Mouse (Mus musculus) natural killer cell, adult 2 months (primary cell): ENCODE measurements around the gene Tmub1.
"Not testable (repeated sequence)": the region's sequence is repeated elsewhere in the genome, so short reads cannot be mapped to it uniquely, and the experiment has no call there.

ENCODE experiments used
- DNase-seq, 2 experiments: peaks; one replicate each; pipeline ENCODE4 v3.0.0; 2022; ENCODE audit warnings: low spot score in 2 of 2

Tmub1 gene

DNA sequence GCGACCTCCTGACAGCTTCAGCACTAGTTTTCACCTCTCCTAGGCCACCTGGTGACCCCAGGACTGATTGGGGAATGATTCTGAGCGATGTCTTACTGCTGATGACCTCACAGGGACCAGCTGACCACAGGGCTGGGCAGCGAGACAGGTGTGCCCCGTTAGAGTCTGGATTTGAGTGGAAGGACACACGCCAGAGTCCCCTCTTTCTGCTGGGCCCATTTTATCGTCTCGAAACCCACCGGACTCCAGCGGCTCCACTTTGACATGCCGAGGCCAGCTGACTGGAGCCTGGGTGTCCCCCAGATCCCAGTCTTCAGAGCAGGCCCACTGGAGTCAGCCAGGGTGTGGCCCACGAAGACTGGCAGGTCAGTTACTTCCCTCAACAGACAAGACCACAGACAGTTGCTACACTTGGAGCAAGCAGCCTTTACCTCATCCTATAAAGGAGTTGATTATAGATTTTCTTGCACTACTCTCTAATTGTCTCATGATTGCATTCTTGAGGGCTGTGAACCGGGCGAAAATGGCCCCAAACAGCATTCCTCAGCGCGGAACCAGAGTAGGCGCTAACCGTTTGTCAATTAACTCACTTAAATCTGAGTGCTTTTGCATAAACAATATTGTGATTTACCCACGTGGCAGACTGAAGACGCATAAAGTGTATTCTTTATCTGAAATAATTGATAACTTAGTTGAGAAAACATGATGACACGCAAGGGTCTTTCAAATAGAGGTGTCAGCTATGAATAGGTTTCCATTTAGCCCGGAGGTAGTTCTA, 23.5 kb downstream of the Tmub1 start:
- no peak for DNase-seq

DNA sequence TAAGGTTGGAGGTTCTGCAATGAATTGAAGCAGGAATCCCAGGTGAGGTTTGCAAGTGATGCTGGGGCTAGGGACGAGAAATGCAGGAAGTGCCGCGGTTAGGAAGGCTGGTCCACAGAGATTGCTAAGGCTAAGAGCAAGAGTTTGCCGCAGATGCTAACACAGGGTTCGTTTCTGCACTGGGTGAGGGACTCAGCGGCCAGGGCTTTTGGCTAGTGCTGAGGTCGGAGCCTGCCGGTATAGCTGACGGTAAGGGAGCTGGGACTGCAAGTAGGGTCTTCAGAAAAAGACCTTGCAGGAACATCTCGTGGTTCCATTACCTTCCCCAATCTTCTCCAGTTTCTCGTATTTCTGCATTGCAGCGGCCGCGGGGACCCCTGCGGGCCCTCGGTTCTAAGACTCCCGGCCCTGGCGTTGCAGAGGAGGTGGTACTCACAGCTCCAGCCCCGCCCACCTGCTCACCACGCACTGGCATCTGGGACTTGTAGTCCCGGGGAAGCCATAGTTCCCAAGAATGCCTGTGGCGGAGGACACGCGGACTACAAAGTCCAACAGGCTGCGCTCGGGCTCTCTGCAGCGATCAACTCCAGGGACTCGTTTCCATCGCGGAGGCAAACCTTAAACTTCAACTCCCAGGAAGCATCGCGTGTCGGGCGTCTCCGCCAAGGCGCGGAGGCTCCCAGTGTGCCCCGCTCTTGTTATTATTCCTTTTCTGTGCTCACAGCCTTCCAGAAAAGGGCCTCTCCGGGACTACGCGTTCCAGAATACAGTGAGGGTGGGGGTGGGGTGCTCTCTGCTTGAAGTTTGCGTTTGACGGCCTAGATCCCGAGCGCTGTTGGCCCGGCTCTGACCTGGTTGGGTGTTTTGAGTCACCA, 24.3 kb downstream of the Tmub1 start, which contains the start of the genes Cdk5 and Slc4a2:
Cdk5 (minus strand) TSS at position 402 of the 875 bp plus-strand sequence.
Slc4a2 (plus strand) TSS at position 709 of the 875 bp plus-strand sequence.
- peak; percentile 96 to 97 for DNase-seq

DNA sequence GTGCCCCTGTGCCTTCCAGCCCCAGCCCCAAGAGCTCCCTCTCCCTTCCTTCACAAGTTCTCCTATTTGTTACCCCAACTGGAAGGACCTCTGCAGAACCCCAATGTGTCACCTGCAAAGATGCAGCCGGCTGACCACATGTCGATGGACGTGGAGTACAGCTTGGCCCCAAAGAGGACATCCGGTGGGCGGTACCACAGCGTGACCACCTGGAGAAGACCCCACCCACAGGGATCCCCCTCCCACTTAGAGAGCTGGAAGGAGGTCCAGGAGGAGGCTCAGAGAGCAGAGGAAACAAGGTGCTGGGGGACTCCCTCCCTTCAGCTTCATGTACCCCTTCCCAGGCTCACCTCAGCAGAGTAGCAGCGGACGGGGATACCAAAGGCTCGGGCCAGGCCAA, 27.3 kb downstream of the Tmub1 start:
- DNase-seq: no peak

DNA sequence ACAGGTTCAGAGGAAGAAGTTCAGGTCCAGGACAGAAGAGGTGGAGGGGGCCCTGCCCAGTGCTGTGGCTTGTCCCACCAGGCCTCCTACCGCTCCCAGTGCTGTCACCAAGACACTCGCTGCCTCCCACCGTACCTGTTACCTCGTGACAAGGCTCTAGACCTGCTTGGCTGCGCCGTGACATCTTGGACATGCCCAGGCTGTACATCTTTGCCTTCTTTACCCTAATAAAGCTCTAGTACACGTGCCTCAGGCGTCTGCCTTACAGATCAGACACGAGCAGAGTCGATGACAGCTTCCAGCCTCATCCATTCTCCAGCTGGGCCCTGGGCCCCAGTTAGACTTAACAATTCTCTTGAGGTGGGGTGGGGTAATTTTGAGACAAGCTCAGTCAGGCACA, 30.1 kb downstream of the Tmub1 start:
- DNase-seq: no peak

DNA sequence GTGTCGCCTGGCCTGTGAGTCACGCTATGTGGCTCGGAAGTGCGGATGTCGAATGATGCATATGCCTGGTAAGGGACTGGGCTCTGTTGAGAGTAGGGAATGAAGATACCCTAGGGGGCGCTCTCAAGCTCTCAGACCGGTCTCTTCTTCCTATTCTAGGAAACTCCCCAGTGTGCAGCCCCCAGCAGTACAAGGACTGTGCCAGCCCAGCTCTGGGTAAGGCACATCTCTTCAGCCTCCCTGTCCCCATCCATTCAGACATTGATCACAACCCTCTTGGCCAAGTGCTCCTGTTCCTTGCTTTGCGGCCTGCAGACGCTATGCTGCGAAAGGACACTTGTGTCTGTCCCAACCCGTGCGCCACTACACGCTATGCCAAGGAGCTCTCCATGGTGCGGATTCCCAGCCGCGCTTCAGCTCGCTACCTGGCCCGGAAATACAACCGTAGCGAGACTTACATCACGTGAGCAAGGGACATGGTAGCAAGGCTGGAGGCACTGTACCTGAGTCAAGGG, 31.4 kb downstream of the Tmub1 start:
- peak; percentile 65 to 75 for DNase-seq

DNA sequence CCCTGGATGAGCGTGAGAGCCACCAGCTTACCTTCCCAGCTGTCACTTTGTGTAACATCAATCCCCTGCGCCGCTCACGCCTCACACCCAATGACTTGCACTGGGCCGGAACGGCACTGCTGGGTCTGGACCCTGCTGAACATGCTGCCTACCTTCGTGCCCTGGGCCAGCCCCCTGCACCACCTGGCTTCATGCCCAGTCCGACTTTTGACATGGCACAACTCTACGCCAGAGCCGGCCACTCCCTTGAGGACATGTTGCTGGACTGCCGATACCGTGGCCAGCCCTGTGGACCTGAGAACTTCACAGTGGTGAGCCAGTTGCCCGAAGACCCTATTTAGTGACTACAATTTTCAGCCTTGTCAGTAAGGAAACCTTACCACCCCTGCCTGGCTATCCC, 33.7 kb downstream of the Tmub1 start:
- no peak for DNase-seq

DNA sequence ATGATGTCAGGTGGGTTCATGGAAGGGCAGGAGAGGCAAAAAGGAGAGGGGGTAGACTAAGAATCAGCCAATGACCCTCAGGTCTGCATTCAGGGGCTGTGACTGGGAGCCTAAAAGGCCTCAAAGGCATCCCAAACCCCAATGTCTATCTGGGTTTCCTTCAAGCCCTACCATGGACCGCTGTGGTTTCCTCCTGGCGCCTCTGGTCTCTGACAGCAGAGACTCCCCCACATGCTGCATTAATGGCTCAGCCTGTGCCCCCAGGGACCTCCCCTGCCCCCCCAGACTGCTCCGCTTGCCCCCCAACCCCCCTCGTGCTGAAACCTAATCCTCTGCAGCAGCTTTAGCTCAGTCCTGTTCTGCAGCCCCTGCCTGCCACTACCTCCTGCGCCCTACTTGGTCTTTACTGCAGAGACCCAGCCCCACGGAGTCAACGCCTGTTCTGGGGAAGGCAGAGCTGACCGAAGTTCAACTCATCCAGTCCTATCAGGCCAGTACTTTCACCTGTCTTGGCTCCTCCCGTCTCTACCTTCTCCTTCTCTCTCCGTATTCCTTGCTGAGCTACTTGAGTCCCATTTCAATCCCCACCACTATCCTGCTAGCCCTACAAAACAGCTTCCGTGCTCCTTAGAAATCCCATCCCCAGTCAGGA, 34.5 kb downstream of the Tmub1 start, which contains the start of gene Asic3:
Asic3 (plus strand) TSS at position 351 of the 652 bp plus-strand sequence.
- no peak for DNase-seq

DNA sequence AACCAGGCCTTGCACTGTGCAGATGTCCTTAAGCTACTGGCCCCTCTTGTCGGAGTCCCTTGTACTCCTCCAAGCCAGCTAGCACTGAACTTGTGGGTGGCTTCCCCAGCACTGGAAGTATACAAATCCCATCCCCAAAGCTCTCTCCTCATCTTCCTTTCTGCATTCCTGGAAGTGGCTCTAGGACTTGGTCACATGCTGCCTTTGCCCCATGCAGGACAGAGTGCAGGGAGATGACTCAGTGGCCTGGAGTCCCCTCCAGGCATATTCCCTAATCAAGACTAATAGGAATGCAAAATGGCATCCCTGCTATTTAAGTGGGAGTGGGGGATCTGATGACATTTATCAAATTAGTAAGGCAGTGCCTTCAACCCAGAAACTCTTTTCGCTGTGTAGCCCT, 35.6 kb downstream of the Tmub1 start:
- DNase-seq: no peak

DNA sequence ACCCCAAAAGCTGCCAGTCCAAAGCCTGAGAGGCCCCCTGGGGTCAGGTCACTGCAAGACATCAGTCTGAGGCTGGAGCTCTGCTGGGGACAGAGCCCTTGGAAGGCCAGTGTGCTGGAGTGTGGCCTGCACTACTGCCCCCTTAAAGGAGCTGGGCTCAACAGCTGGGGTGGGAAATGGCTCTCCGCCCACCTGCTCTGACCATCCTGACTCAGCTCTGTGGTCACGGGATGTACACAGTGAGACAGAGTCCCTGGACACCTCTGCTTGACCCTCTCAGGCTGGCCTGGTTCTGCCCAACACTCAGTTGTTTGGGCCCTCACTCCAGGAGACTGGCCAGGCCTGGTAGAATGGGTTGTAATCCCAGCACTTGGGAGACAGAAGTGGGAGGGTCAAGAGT, 38.2 kb downstream of the Tmub1 start:
- no peak for DNase-seq

DNA sequence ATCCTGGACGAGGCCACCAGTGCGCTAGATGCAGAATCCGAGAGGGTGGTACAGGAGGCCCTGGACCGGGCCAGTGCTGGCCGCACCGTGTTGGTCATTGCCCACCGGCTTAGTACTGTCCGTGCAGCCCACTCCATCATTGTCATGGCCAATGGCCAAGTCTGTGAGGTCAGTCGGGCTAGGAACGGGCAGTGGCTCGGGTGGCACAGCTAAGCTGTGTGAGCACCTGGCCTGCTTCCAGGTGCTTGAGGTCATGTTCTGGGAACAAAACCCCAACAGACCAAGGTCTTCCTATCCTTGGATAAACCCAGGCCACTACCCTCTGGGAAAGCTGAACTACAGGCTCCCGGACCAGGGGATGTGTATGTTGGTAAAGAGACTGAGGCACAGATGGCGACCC, 39.0 kb downstream of the Tmub1 start:
- DNase-seq: no peak

DNA sequence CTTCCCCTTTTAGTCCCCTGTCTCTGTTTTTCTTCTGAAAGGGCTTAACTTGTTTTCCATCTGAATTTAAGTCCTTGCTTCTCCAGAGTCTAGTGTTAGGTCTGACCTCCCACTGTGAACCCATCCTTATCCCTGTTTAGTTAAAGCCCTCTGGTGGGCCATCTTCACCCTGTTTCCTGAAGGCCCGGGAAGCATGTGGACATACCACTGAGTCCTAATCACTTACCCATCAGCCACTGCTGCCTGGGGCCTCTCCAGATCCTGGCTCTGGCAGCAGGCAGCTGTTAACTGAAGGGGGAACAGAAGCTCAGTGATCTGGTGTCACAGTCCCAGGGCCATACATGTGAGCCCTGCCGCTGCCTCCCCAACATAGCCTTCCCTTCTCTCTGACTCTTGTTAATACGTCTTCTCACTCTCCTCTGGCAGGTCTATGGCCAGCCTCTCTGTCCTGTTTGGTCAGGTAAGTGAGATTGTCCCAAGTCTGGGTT, 42.2 kb downstream of the Tmub1 start:
- no peak for DNase-seq

DNA sequence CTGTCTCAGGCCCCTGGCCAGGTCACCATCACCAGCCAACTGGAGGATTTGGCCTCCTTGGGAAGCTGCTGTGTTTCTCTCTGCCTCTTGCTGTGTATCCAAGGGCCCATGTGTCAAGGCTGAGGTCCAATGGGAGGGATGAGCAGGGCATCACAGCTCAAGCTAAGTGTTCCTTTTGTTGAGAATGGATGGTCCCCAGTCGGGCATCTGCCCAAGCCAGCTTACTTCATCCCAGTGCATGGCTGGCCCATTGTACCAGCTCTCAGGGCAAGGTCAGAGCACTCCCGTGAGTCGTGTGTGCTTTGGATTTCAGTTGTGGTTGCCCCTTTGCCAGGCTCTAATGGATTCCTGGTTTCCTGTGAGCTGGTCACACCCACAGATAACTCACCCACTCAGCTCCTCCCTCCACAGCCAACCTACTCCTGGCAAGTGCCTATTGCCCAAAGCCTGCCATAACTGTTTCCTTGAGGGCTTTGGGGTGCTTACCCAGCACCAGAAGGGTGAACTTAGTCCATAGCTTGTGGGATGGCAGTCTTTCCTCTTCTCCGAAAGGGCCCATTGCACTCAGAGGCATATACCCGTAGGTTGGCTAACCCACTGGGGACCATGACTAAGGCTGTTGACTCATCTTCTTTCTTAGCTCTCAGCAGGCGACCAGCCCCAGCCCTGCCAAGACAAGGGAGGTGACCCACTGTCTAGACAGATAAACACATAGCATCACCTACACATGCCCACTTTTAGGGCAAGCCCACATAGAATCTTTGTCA, 42.9 kb downstream of the Tmub1 start:
- DNase-seq: no peak

DNA sequence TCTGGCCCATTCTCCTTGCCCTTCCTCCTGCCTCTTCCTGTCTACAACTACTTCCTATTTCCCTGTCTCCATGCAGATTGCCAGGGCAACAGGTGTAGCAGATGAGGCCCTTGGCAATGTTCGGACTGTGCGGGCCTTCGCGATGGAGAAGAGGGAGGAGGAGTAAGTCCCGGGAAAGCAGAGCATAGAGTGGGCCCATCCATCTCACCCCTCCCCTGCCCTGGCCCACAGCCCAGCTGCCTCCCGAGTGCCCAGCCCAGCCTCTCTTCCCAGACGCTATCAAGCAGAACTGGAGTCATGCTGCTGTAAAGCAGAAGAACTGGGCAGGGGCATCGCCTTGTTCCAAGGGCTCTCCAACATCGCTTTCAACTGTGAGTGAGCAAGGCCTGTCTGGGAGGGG, 45.7 kb downstream of the Tmub1 start:
- no peak for DNase-seq

DNA sequence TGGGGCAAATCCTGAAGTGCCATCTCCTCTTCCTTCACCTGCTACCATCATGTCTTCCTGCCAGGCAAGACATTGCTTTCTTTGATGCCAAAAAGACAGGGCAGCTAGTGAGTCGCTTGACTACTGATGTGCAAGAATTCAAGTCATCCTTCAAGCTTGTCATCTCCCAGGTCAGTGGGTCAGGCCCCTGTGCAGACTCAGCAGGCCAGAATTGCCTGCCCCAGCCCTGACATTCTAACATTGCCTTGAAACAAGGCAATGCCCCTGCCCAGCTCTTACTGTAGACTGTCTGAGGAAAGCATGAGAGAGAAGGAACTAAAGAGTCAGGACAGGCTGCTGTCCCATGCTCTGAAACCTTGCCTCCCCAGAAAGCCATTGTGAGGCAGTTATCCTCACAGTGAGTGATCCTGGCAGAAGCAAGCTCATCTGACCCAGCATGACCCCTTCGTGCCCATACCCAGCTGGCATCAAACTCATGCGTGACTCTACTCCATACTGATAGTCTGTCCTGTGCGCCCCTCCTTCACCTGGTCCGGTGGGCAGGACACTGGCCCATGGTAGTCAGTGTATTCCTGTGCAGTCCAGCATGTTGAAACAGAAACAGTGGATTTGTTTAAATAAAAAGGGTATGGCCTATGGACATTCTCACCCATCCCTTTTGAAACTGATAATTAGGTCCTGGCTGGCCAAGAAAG, 46.6 kb downstream of the Tmub1 start:
- DNase-seq: no peak

DNA sequence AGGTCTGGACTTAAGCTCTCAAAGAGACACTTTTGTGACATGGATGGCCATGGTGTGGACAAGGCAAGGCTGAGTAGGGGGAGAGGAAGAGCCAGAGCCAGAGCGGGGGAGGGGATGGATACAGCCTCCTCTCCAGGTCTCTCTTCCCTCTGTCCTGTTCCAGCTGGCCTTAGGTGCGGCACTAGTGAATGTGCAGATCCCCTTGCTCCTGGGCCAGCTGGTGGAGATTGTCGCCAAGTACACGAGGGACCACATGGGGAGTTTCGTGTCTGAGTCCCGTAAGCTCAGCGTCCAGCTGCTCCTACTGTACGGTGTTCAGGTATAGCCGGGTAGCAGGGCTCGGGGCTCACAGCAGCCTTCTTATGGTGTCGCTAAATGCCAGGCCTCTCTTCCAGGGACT, 47.3 kb downstream of the Tmub1 start:
- DNase-seq: no peak

DNA sequence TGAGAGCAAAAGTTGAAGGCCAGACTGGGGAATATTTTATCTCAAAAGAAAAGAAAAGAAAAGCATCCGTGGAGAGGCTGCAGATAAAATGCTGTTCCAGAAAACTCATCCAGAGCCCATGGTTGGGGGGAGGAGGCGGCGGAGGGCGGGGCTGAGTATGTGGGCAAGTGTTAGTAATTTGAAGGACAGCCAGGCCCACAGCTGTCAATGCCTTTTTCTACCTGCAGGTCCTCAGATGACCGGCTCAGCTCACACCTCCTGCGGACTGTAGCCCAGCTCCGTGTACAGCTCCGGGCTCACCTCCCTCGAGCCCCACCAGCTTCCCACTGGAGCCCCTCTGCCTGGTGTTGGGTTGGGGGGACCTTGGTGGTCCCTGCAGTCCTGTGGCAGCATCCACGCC, 48.0 kb downstream of the Tmub1 start:
- no peak for DNase-seq

DNA sequence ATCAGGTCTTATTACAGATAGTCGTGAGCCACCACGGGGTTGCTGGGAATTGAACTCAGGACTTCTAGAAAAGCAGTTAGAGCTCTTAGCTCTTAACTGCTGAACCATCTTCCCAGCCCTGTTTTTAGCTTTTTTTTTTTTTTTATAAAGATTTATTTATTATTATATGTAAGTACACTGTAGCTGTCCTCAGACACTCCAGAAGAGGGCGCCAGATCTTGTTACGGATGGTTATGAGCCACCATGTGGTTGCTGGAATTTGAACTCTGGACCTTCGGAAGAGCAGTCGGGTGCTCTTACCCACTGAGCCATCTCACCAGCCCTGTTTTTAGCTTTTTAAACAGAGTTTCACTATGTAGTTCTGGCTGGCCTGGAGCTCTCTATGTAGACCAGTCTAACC, 51.4 kb downstream of the Tmub1 start:
- not testable (repeated sequence) for DNase-seq
